8 mouse cellular contexts compared by ENCODE assay signal in genomic region chr16:21294677-21295411, GRCm38 (mm10).
A peak's percentile ranks its signal among the peaks of the same experiment; 100 is the strongest.
DNase-seq lines count a peak whose midpoint lies in the region; ATAC-seq and TF ChIP-seq lines count a peak whose summit lies in the region.

No protein-coding gene starts in this region.

- WGBS in intestine, postnatal 0 days = 21% methylated on average over 9 of the region's 9 CpGs
- WGBS in midbrain, embryonic 13.5 days = 36% methylated on average over 9 of the region's 9 CpGs

- peak; percentile 11; the same call in 1 of the 2 replicates for TF ChIP-seq CTCF in intestine, postnatal 0 days (IDR thresholded peaks at IDR 0.05; ENCODE audit: low read depth)

- H3K4me1 ChIP-seq in intestine, postnatal 0 days (replicated peaks; ENCODE audit: control insufficient read depth, insufficient read depth, low read length) = no peaks in the 10 kb centered on the region
- peaks cover 21% of the 10 kb centered on the region for H3K4me1 ChIP-seq in midbrain, embryonic 13.5 days (replicated peaks)

- H3K9me3 ChIP-seq in intestine, postnatal 0 days (ENCODE audit: control insufficient read depth) = no peaks in the 10 kb centered on the region
- no peaks in the 10 kb centered on the region for H3K9me3 ChIP-seq in midbrain, embryonic 13.5 days

- no peaks in the 10 kb centered on the region for H3K36me3 ChIP-seq in intestine, postnatal 0 days (ENCODE audit: control insufficient read depth, insufficient read depth)
- no peaks in the 10 kb centered on the region for H3K36me3 ChIP-seq in midbrain, embryonic 13.5 days

- H3K4me2 ChIP-seq in intestine, postnatal 0 days (replicated peaks; ENCODE audit: low read depth) = no peak overlapping the region
- no peak overlapping the region for H3K4me2 ChIP-seq in midbrain, embryonic 13.5 days (replicated peaks)

- H3K4me3 ChIP-seq in intestine, postnatal 0 days (ENCODE audit: low read depth, low read length) = no peak overlapping the region
- H3K4me3 ChIP-seq in midbrain, embryonic 13.5 days (replicated peaks) = no peak overlapping the region

- intact Hi-C loops in gastrocnemius, postnatal 36 days (cut with DNase I) = loop anchor here (5.0 kb wide), 2 partner anchors 47 to 48 kb away; no protein-coding TSS in a partner anchor

- H3K27ac ChIP-seq in intestine, postnatal 0 days (ENCODE audit: low read depth, low read length) = no peak overlapping the region
- no peak overlapping the region for H3K27ac ChIP-seq in midbrain, embryonic 13.5 days

- DNase-seq in urinary bladder, adult 18-20 months (ENCODE audit: low spot score in 2 of 2) = peak; percentile 31 to 44
- no peak for DNase-seq in urinary bladder, postnatal 10 days (ENCODE audit: low spot score)
- DNase-seq in gastrocnemius, postnatal 36 days = peak; percentile 54 to 58
- no peak for DNase-seq in cerebellum, adult 11-12 months
- DNase-seq in layer of hippocampus, postnatal 36 days = no peak

- no peak overlapping the region for H3K9ac ChIP-seq in intestine, postnatal 0 days (ENCODE audit: low read depth, low read length)
- H3K9ac ChIP-seq in midbrain, embryonic 13.5 days (replicated peaks) = no peak overlapping the region

- ATAC-seq in intestine, postnatal 0 days = peak; percentile 41
- ATAC-seq in midbrain, embryonic 13.5 days = peak; percentile 44; the same call in 1 of the 2 replicates
- ATAC-seq in granulocyte monocyte progenitor cell, adult 5-6 weeks (replicated peaks; ENCODE audit: poor library complexity, severe bottlenecking) = no peak

- H3K27me3 ChIP-seq in intestine, postnatal 0 days (replicated peaks; ENCODE audit: control insufficient read depth, insufficient read depth, low read length) = no peaks in the 10 kb centered on the region
- peaks cover 5% of the 10 kb centered on the region; the same call in 1 of the 2 replicates for H3K27me3 ChIP-seq in midbrain, embryonic 13.5 days

Comparison
In these comparisons a context has a peak if more than half of its experiments do, and no peak if none do; other contexts are left out.
1. DNase-seq: peak in urinary bladder, adult 18-20 months (2 of 2) and gastrocnemius, postnatal 36 days (2 of 2); none in urinary bladder, postnatal 10 days (single experiment), cerebellum, adult 11-12 months (single experiment) and layer of hippocampus, postnatal 36 days (0 of 2).